Mouse (Mus musculus): Measurements from ENCODE around the gene Mboat2. TPM values are rescaled to one million over a fixed set of nuclear protein-coding genes. Genes with fewer than 3 reads are reported as not detected.
A peak's percentile ranks its signal among the peaks of the same experiment; 100 is the strongest.

Mboat2 gene
- polyA plus RNA-seq, 1 experiment, result 6.2 TPM

GRCm38 (mm10) chr12:24971490-24972200 lies 141.0 kb downstream of the Mboat2 start:
- H3K27me3 ChIP-seq (replicated peaks; ENCODE audit: control insufficient read depth, insufficient read depth, low read length), result no peaks in the 10 kb centered on the region
- no peak overlapping the region for H3K4me3 ChIP-seq (ENCODE audit: insufficient read depth, low read depth, low read length)
- no peaks in the 10 kb centered on the region for H3K36me3 ChIP-seq (ENCODE audit: control insufficient read depth, insufficient read depth, low read length)
- H3K4me1 ChIP-seq (ENCODE audit: control insufficient read depth, insufficient read depth, low read length), result peaks cover 3% of the 10 kb centered on the region; the same call in 1 of the 2 replicates
- H3K27ac ChIP-seq (ENCODE audit: insufficient read depth, low read depth, low read length), result no peak overlapping the region
- 86% methylated on average over 5 of the region's 5 CpGs for WGBS
- DNase-seq, result no peak
- TF ChIP-seq POLR2A (IDR thresholded peaks at IDR 0.05; ENCODE audit: low read depth, low read length) (no peak), CTCF (conservative IDR thresholded peaks at IDR 0.05; ENCODE audit: insufficient read depth, insufficient read length, low read depth, low read length) (no peak)

- H3K4me3 ChIP-seq (ENCODE audit: insufficient read depth, low read depth, low read length), result no peak overlapping the region
- 69% methylated on average over 8 of the region's 8 CpGs for WGBS
- H3K36me3 ChIP-seq (ENCODE audit: control insufficient read depth, insufficient read depth, low read length), result no peaks in the 10 kb centered on the region
- H3K27ac ChIP-seq (ENCODE audit: insufficient read depth, low read depth, low read length), result peak overlapping the region; percentile 62
- TF ChIP-seq POLR2A (IDR thresholded peaks at IDR 0.05; ENCODE audit: low read depth, low read length) (no peak), CTCF (conservative IDR thresholded peaks at IDR 0.05; ENCODE audit: insufficient read depth, insufficient read length, low read depth, low read length) (no peak)
- no peaks in the 10 kb centered on the region for H3K27me3 ChIP-seq (replicated peaks; ENCODE audit: control insufficient read depth, insufficient read depth, low read length)
- peaks cover 14% of the 10 kb centered on the region; the same call in 1 of the 2 replicates for H3K4me1 ChIP-seq (ENCODE audit: control insufficient read depth, insufficient read depth, low read length)
- DNase-seq, result no peak
Observed at GRCm38 (mm10) chr12:24972371-24973350, 142.0 kb downstream of the Mboat2 start.

- WGBS, result 23% methylated on average over 5 of the region's 5 CpGs
- DNase-seq, result peak; percentile 85
- peaks cover 14% of the 10 kb centered on the region; the same call in 1 of the 2 replicates for H3K4me1 ChIP-seq (ENCODE audit: control insufficient read depth, insufficient read depth, low read length)
Observed at GRCm38 (mm10) chr12:24973586-24973985, 142.9 kb downstream of the Mboat2 start.

GRCm38 (mm10) chr12:24974446-24975114 lies 143.9 kb downstream of the Mboat2 start, which contains the start of gene Kidins220:
TSS of gene Kidins220 (plus strand) at chr12:24974925.
- TF ChIP-seq POLR2A (IDR thresholded peaks at IDR 0.05; ENCODE audit: low read depth, low read length) (peak; percentile 90), CTCF (conservative IDR thresholded peaks at IDR 0.05; ENCODE audit: insufficient read depth, insufficient read length, low read depth, low read length) (no peak)
- Histone ChIP-seq H3K4me1 (ENCODE audit: control insufficient read depth, insufficient read depth, low read length) (peaks cover 14% of the 10 kb centered on the region; the same call in 1 of the 2 replicates), H3K4me3 (ENCODE audit: insufficient read depth, low read depth, low read length) (peak within 1 kb of the TSS; percentile 94), H3K27me3 (replicated peaks; ENCODE audit: control insufficient read depth, insufficient read depth, low read length) (no peaks in the 10 kb centered on the region), H3K36me3 (ENCODE audit: control insufficient read depth, insufficient read depth, low read length) (no peaks in the 10 kb centered on the region), H3K27ac (ENCODE audit: insufficient read depth, low read depth, low read length) (peak within 1 kb of the TSS; percentile 92)
- 6% methylated on average over 29 of the region's 29 CpGs for WGBS
- peak; percentile 97 for DNase-seq

More at GRCm38 (mm10) chr12:24973586-24973985, 142.9 kb downstream of the Mboat2 start:
- peak overlapping the region; percentile 33; the same call in 1 of the 2 replicates for H3K4me3 ChIP-seq (ENCODE audit: insufficient read depth, low read depth, low read length)
- no peaks in the 10 kb centered on the region for H3K27me3 ChIP-seq (replicated peaks; ENCODE audit: control insufficient read depth, insufficient read depth, low read length)
- no peaks in the 10 kb centered on the region for H3K36me3 ChIP-seq (ENCODE audit: control insufficient read depth, insufficient read depth, low read length)
- peak overlapping the region; percentile 92 for H3K27ac ChIP-seq (ENCODE audit: insufficient read depth, low read depth, low read length)
- no peak for TF ChIP-seq POLR2A (IDR thresholded peaks at IDR 0.05; ENCODE audit: low read depth, low read length)
- no peak for TF ChIP-seq CTCF (conservative IDR thresholded peaks at IDR 0.05; ENCODE audit: insufficient read depth, insufficient read length, low read depth, low read length)

- Histone ChIP-seq H3K27ac (ENCODE audit: insufficient read depth, low read depth, low read length) (peak overlapping the region; percentile 87), H3K36me3 (ENCODE audit: control insufficient read depth, insufficient read depth, low read length) (no peaks in the 10 kb centered on the region), H3K4me1 (ENCODE audit: control insufficient read depth, insufficient read depth, low read length) (peaks cover 17% of the 10 kb centered on the region; the same call in 1 of the 2 replicates), H3K4me3 (ENCODE audit: insufficient read depth, low read depth, low read length) (peak overlapping the region; percentile 94), H3K27me3 (replicated peaks; ENCODE audit: control insufficient read depth, insufficient read depth, low read length) (no peaks in the 10 kb centered on the region)
- TF ChIP-seq CTCF (conservative IDR thresholded peaks at IDR 0.05; ENCODE audit: insufficient read depth, insufficient read length, low read depth, low read length) (peak; percentile 29; the same call in 1 of the 2 replicates), POLR2A (IDR thresholded peaks at IDR 0.05; ENCODE audit: low read depth, low read length) (no peak)
- under 1% methylated on average over 31 of the region's 31 CpGs for WGBS
- peak; percentile 84 for DNase-seq
Observed at GRCm38 (mm10) chr12:24975115-24975733, 144.5 kb downstream of the Mboat2 start.

- no peaks in the 10 kb centered on the region; the same call in 1 of the 2 replicates for H3K4me1 ChIP-seq (ENCODE audit: control insufficient read depth, insufficient read depth, low read length)
- no peak for DNase-seq
- TF ChIP-seq CTCF (conservative IDR thresholded peaks at IDR 0.05; ENCODE audit: insufficient read depth, insufficient read length, low read depth, low read length) (no peak), POLR2A (IDR thresholded peaks at IDR 0.05; ENCODE audit: low read depth, low read length) (no peak)
- no peak overlapping the region for H3K4me3 ChIP-seq (ENCODE audit: insufficient read depth, low read depth, low read length)
- no peaks in the 10 kb centered on the region for H3K27me3 ChIP-seq (replicated peaks; ENCODE audit: control insufficient read depth, insufficient read depth, low read length)
- H3K27ac ChIP-seq (ENCODE audit: insufficient read depth, low read depth, low read length), result no peak overlapping the region
- WGBS, result 74% methylated on average over 5 of the region's 5 CpGs
- H3K36me3 ChIP-seq (ENCODE audit: control insufficient read depth, insufficient read depth, low read length), result peaks cover 11% of the 10 kb centered on the region
Observed at GRCm38 (mm10) chr12:24985226-24985625, 154.5 kb downstream of the Mboat2 start.

All from kidney, adult 2 months (tissue).